ENCODE assay signal across 7 mouse cellular contexts in genomic region chr11:58102581-58103343, GRCm38 (mm10). TPM values are rescaled to one million over a fixed set of nuclear protein-coding genes. Genes with fewer than 3 reads are reported as not detected.
DNase-seq lines count a peak whose midpoint lies in the region; ATAC-seq and TF ChIP-seq lines count a peak whose summit lies in the region.

No protein-coding gene starts in this region.

- TF ChIP-seq EP300 in MEL (IDR thresholded peaks at IDR 0.05; ENCODE audit: low read depth in 1 of 2, low read length in 2 of 2), result peak in 1 of 2 experiments; percentile 68; a peak in 2 of 4 replicates

- peaks cover 40% of the 10 kb centered on the region for H3K79me2 ChIP-seq in MEL (ENCODE audit: control insufficient read depth, insufficient read depth, low read length, poor library complexity)

- TF ChIP-seq CTCF in MEL (IDR thresholded peaks at IDR 0.05 in 2 of 3, conservative IDR thresholded peaks at IDR 0.05 in 1 of 3; ENCODE audit: control insufficient read depth in 1 of 3, insufficient read depth in 1 of 3, low read depth in 2 of 3, low read length in 3 of 3, poor library complexity in 1 of 3, severe bottlenecking in 1 of 3), result no peak

- no peaks in the 10 kb centered on the region for H3K9me3 ChIP-seq in MEL (replicated peaks; ENCODE audit: insufficient read depth, low read length)
- H3K9me3 ChIP-seq in midbrain, embryonic 12.5 days, result no peaks in the 10 kb centered on the region

- no peak for ATAC-seq in midbrain, embryonic 12.5 days (ENCODE audit: low FRiP score, low read depth)
- ATAC-seq in megakaryocyte progenitor cell, adult 5-6 weeks (replicated peaks; ENCODE audit: poor library complexity), result no peak

- H3K4me1 ChIP-seq in MEL (ENCODE audit: control insufficient read depth in 1 of 2, insufficient read depth in 2 of 2, low read length in 2 of 2), result peaks cover 9 to 16% of the 10 kb centered on the region in 2 experiments
- H3K4me1 ChIP-seq in midbrain, embryonic 12.5 days, result peaks cover 16% of the 10 kb centered on the region

- peaks cover 0 to 19% of the 10 kb centered on the region in 2 experiments; a peak in 2 of 4 replicates for H3K36me3 ChIP-seq in MEL (ENCODE audit: control insufficient read depth in 1 of 2, insufficient read depth in 2 of 2, low read length in 2 of 2)
- H3K36me3 ChIP-seq in midbrain, embryonic 12.5 days, result no peaks in the 10 kb centered on the region

- H3K4me3 ChIP-seq in MEL (ENCODE audit: control insufficient read depth in 1 of 2, insufficient read depth in 1 of 2, low read depth in 2 of 2, low read length in 2 of 2), result peak overlapping the region; percentile 69 to 81
- H3K4me3 ChIP-seq in midbrain, embryonic 12.5 days, result peak overlapping the region; percentile 95; the same call in 1 of the 2 replicates

- 90% methylated on average over 9 of the region's 9 CpGs for WGBS in midbrain, embryonic 12.5 days

- H3K27ac ChIP-seq in MEL (ENCODE audit: control insufficient read depth, low read depth, low read length), result peak overlapping the region; percentile 93
- H3K27ac ChIP-seq in midbrain, embryonic 12.5 days (replicated peaks), result peak overlapping the region; percentile 69; the same call in 1 of the 2 replicates

- intact Hi-C loops in heart, postnatal 14 days (cut with DNase I), result loop anchor here (5.0 kb wide), 1 partner anchor 140 kb away; no protein-coding TSS in a partner anchor

- no peak for TF ChIP-seq RAD21 in MEL (IDR thresholded peaks at IDR 0.05; ENCODE audit: low read depth, low read length)

- TF ChIP-seq POLR2A in MEL (IDR thresholded peaks at IDR 0.05; ENCODE audit: control insufficient read depth in 1 of 2, insufficient read depth in 1 of 2, low read depth in 1 of 2, low read length in 2 of 2, poor library complexity in 1 of 2), result no peak; a peak in 3 of 4 replicates

- no peaks in the 10 kb centered on the region for H3K27me3 ChIP-seq in MEL (ENCODE audit: control insufficient read depth in 1 of 2, insufficient read depth in 2 of 2, low read length in 2 of 2)
- peaks cover 15% of the 10 kb centered on the region for H3K27me3 ChIP-seq in midbrain, embryonic 12.5 days

- DNase-seq in CD8-positive naive resting alpha-beta T cell, adult 2 months (ENCODE audit: low read depth in 2 of 2, low spot score in 2 of 2), result peak; percentile 10 to 27
- peak; percentile 80 for DNase-seq in MEL (ENCODE audit: low read depth, low spot score)
- DNase-seq in heart, postnatal 14 days, result peak; percentile 20 to 29
- no peak for DNase-seq in layer of hippocampus, postnatal 10 days (ENCODE audit: low spot score in 2 of 2)
- DNase-seq in gastrocnemius, adult 18-20 months (ENCODE audit: low spot score), result no peak

- H3K4me2 ChIP-seq in midbrain, embryonic 12.5 days (replicated peaks), result peak overlapping the region; percentile 79

- peak overlapping the region; percentile 92 for H3K9ac ChIP-seq in MEL (ENCODE audit: control insufficient read depth, low read depth, low read length, poor library complexity, severe bottlenecking)
- peak overlapping the region; percentile 55 for H3K9ac ChIP-seq in midbrain, embryonic 12.5 days (replicated peaks)

TF ChIP-seq in MEL, 35 proteins besides CTCF, POLR2A, EP300 and RAD21:
- TF ChIP-seq SIN3A (IDR thresholded peaks at IDR 0.05; ENCODE audit: low read length) (peak; percentile 59), NELFE (IDR thresholded peaks at IDR 0.05; ENCODE audit: low read depth, low read length) (no peak), ZKSCAN1 (IDR thresholded peaks at IDR 0.05; ENCODE audit: low read depth, low read length) (peak; percentile 99), ZC3H11A (IDR thresholded peaks at IDR 0.05; ENCODE audit: low read depth, low read length) (no peak), GABPA (IDR thresholded peaks at IDR 0.05; ENCODE audit: low read depth, low read length) (no peak), CHD1 (IDR thresholded peaks at IDR 0.05; ENCODE audit: low read depth, low read length) (no peak), TCF12 (IDR thresholded peaks at IDR 0.05; ENCODE audit: low read depth, low read length) (peak; percentile 71), MXI1 (IDR thresholded peaks at IDR 0.05; ENCODE audit: low read depth, low read length) (no peak), SMC3 (IDR thresholded peaks at IDR 0.05; ENCODE audit: low read depth, low read length) (no peak), CHD2 (IDR thresholded peaks at IDR 0.05; ENCODE audit: low read length) (no peak), USF1 (IDR thresholded peaks at IDR 0.05; ENCODE audit: low read depth, low read length) (peak; percentile 82), MYC (IDR thresholded peaks at IDR 0.05; ENCODE audit: low read depth, low read length) (peak; percentile 79), TAL1 (IDR thresholded peaks at IDR 0.05; ENCODE audit: low read length) (0 out of 2 replicates have a peak, but pooled peaks have one; percentile 27), BHLHE40 (IDR thresholded peaks at IDR 0.05; ENCODE audit: borderline replicate concordance, low read depth, low read length) (peak; percentile 93), TBP (IDR thresholded peaks at IDR 0.05; ENCODE audit: low read depth, low read length) (no peak; the same call in 1 of the 2 replicates), MYB (IDR thresholded peaks at IDR 0.05; ENCODE audit: low read depth, low read length) (0 out of 2 replicates have a peak, but pooled peaks have one; percentile 42), HCFC1 (IDR thresholded peaks at IDR 0.05; ENCODE audit: low read depth, low read length) (no peak), NRF1 (IDR thresholded peaks at IDR 0.05; ENCODE audit: insufficient read depth, low read depth, low read length, poor library complexity, severe bottlenecking) (no peak), MAFK (IDR thresholded peaks at IDR 0.05; ENCODE audit: borderline replicate concordance, low read depth, low read length) (no peak), RCOR1 (IDR thresholded peaks at IDR 0.05; ENCODE audit: low read depth, low read length) (peak; percentile 36), USF2 (IDR thresholded peaks at IDR 0.05; ENCODE audit: borderline replicate concordance in 1 of 2, insufficient read depth in 1 of 2, low read depth in 1 of 2, low read length in 2 of 2) (peak in 1 of 2 experiments; percentile 35; a peak in 1 of 4 replicates), MEF2A (IDR thresholded peaks at IDR 0.05; ENCODE audit: extremely low read depth, insufficient replicate concordance, low read depth, low read length, poor library complexity, severe bottlenecking) (peak; percentile 6; the same call in 1 of the 2 replicates), ZNF384 (IDR thresholded peaks at IDR 0.05; ENCODE audit: low read depth, low read length) (peak; percentile 51), ETS1 (IDR thresholded peaks at IDR 0.05; ENCODE audit: low read depth, low read length) (peak; percentile 79), UBTF (IDR thresholded peaks at IDR 0.05; ENCODE audit: borderline replicate concordance, insufficient read depth, low read depth, low read length) (0 out of 2 replicates have a peak, but pooled peaks have one; percentile 53), MAX (IDR thresholded peaks at IDR 0.05; ENCODE audit: low read length) (peak; percentile 87)

RNA-seq across cellular contexts. Expression of gene Cnot8, which starts 1.2 kb away (rescaled TPM):
- total RNA-seq in MEL (2012; rRNA removed), result 70.3 and 73.3 TPM in 2 replicates
- polyA plus RNA-seq in MEL (2012; ENCODE audit: insufficient read depth in 1 of 2, insufficient read length in 2 of 2, low read depth in 1 of 2, low replicate concordance in 2 of 2, missing spikeins in 1 of 2), result 10 to 100 TPM in 1 of 2 experiments, not detected in 1; 52.9 TPM
- 10 to 100 TPM; 38.6 to 40.5 TPM for total RNA-seq in heart, postnatal 14 days (2021)
- polyA plus RNA-seq in midbrain, embryonic 12.5 days (2016; fragmentation: Nextera tagmentation; extraction: Ambion mirVana), result 111 and 112 TPM in 2 replicates
- 10 to 100 TPM; 45.9 to 51.1 TPM for total RNA-seq in layer of hippocampus, postnatal 10 days (2021)
- total RNA-seq in gastrocnemius, adult 18-20 months (2021), result 10 to 100 TPM; 32.2 to 33.1 TPM
- total RNA-seq in megakaryocyte progenitor cell, adult 5-6 weeks (2015), result 68.2 and 73.9 TPM in 2 replicates
- 113 and 114 TPM in 2 replicates for total RNA-seq in megakaryocyte progenitor cell, adult 5-6 weeks (2017)

RNA-seq across cellular contexts. Expression of gene Gm12248, which starts 9.8 kb away (rescaled TPM):
- 0.12 and 0.23 TPM in 2 replicates for total RNA-seq in MEL (2012; rRNA removed)
- polyA plus RNA-seq in MEL (2012; ENCODE audit: insufficient read depth in 1 of 2, insufficient read length in 2 of 2, low read depth in 1 of 2, low replicate concordance in 2 of 2, missing spikeins in 1 of 2), result under 1 TPM in 1 of 2 experiments, not detected in 1; 0.65 TPM
- not detected for total RNA-seq in heart, postnatal 14 days (2021)
- polyA plus RNA-seq in midbrain, embryonic 12.5 days (2016; fragmentation: Nextera tagmentation; extraction: Ambion mirVana), result not detected in 2 replicates
- total RNA-seq in layer of hippocampus, postnatal 10 days (2021), result not detected
- total RNA-seq in gastrocnemius, adult 18-20 months (2021), result not detected
- total RNA-seq in megakaryocyte progenitor cell, adult 5-6 weeks (2015), result not detected in 2 replicates
- not detected in 2 replicates for total RNA-seq in megakaryocyte progenitor cell, adult 5-6 weeks (2017)

Comparison
In these comparisons a context has a peak if more than half of its experiments do, and no peak if none do; other contexts are left out.
1. DNase-seq: peak in CD8-positive naive resting alpha-beta T cell, adult 2 months (2 of 2), MEL (single experiment) and heart, postnatal 14 days (2 of 2); none in layer of hippocampus, postnatal 10 days (0 of 2) and gastrocnemius, adult 18-20 months (single experiment).